Mouse (Mus musculus): ENCODE measurements at regions not wholly inside any gene's neighbourhood (a gene's known extent, or its start where the extent isn't known, plus 50 kb on each side); places are given as distances from the start of the nearest gene placed in this dataset.

DNA sequence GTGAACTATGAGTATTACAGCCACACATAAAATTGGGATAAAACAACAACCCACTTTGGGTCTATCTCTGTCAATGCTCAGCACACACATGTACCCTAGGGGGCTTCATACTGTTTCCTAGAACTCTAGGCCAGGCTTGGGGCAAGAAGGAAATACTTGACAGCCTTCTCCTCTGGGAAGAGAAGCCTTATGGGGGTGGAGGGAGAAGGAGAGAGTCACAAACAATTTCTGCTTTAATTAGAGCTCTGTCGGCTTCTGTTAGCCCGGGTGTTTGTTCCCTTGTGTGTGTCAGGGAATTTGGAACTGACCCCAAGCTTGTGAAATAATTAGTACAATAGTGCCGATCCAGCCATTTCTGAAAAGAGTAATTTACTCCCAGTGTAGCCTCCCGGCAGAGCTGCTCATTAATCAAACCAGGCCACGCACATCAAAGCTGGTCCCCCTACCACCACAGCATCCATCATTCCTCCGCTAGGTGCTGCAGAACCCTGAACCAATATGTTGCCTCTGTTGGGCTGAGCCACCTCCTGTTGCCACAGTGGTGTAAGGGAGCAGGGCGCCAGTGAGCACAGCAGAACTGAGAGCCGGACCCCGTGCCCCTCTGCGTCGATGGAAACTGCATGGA is 307.3 kb downstream of the Tmem114 start:
- WGBS = 21% methylated on average over 11 of the region's 11 CpGs
- H3K36me3 ChIP-seq = no peaks in the 10 kb centered on the region
- peaks cover 12% of the 10 kb centered on the region for H3K4me1 ChIP-seq
- H3K27me3 ChIP-seq (ENCODE audit: low read depth, poor library complexity, severe bottlenecking) = no peaks in the 10 kb centered on the region
- no peak overlapping the region for H3K4me3 ChIP-seq
- peak; percentile 59 for DNase-seq (ENCODE audit: low spot score)
- no peaks in the 10 kb centered on the region for H3K9me3 ChIP-seq (replicated peaks)
- H3K27ac ChIP-seq = no peak overlapping the region

GRCm38 (mm10) chr16:8111329-8112116 is 313.4 kb downstream of the Tmem114 start:
- H3K36me3 ChIP-seq = no peaks in the 10 kb centered on the region
- no peaks in the 10 kb centered on the region for H3K9me3 ChIP-seq (replicated peaks)
- no peak overlapping the region for H3K4me3 ChIP-seq
- WGBS = 67% methylated on average over 9 of the region's 9 CpGs
- H3K27me3 ChIP-seq (ENCODE audit: low read depth, poor library complexity, severe bottlenecking) = no peaks in the 10 kb centered on the region
- H3K27ac ChIP-seq = no peak overlapping the region
- no peak for DNase-seq (ENCODE audit: low spot score)
- H3K4me1 ChIP-seq = peaks cover 8% of the 10 kb centered on the region; the same call in 1 of the 2 replicates

GRCm38 (mm10) chr16:8108141-8109122 is 316.5 kb downstream of the Tmem114 start:
- WGBS = 76% methylated on average over 19 of the region's 19 CpGs
- H3K4me3 ChIP-seq = no peak overlapping the region
- no peaks in the 10 kb centered on the region for H3K27me3 ChIP-seq (ENCODE audit: low read depth, poor library complexity, severe bottlenecking)
- peaks cover 8% of the 10 kb centered on the region; the same call in 1 of the 2 replicates for H3K4me1 ChIP-seq
- H3K27ac ChIP-seq = no peak overlapping the region
- H3K9me3 ChIP-seq (replicated peaks) = no peaks in the 10 kb centered on the region
- no peak for DNase-seq (ENCODE audit: low spot score)
- H3K36me3 ChIP-seq = no peaks in the 10 kb centered on the region

DNA sequence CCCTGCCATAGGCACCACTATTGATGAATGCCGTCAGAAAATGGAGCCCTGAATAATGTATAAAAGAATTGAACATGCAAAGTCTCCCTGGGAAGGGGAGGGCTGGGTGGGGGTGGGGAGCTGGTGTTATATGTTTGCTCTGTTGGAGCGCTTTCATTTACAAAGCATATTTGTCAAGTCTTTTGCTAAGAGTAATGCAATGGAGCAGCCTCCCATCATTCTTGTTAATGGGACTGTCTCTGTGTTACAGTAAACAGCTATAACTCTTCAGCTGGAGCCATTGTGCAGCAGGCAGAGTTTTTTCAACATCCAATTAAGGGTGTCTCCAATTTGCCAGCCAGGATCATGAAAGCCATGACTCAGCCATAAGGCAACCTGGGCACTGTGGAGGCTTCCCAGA is 345.9 kb downstream of the Tmem114 start:
- 96% methylated on average over 2 of the region's 2 CpGs for WGBS
- no peaks in the 10 kb centered on the region for H3K9me3 ChIP-seq (replicated peaks)
- H3K36me3 ChIP-seq = no peaks in the 10 kb centered on the region
- no peaks in the 10 kb centered on the region for H3K27me3 ChIP-seq (ENCODE audit: low read depth, poor library complexity, severe bottlenecking)
- no peaks in the 10 kb centered on the region for H3K4me1 ChIP-seq
- no peak for DNase-seq (ENCODE audit: low spot score)
- H3K27ac ChIP-seq = no peak overlapping the region
- no peak overlapping the region for H3K4me3 ChIP-seq

DNA sequence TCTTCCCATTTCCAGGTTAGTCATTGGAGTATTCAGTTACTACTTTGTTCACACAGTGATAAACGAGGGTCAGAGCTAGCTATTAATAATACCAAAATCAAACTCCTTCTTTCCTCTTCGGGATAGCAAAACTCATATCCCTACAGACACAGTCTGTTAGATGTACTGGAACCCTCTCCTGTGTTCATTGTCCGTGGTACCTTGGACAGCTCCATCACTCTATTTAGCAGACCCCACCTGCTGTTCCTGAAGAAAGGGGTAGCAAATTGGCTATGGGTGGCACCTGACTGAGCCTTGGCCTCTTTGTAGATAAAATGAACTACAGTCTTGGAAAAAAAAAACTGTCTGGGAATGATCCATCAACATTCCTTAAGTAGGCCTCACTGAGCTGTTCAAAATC is 346.5 kb downstream of the Tmem114 start:
- H3K4me1 ChIP-seq = no peaks in the 10 kb centered on the region
- DNase-seq (ENCODE audit: low spot score) = peak; percentile 36

DNA sequence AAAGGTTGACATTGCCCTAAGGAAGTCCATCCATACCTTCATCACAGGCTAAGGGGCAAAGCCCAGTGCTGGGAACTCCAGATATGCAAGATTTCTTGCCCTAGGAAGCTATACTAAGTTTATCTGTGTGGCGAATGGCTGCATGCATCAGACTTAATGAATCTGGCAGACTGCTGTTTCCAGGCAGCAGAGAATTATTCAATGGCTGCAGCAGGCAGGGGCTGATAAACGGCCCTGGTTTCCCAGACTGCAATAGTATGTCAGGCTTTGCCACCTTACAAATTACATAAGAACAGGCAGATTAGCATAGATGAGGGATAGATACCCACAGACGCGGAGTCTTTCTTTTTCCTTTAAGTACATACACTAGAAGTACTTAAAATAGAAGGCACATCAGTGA is 350.2 kb downstream of the Tmem114 start:
- H3K4me3 ChIP-seq = no peak overlapping the region
- 79% methylated on average over 4 of the region's 4 CpGs for WGBS
- DNase-seq (ENCODE audit: low spot score) = no peak
- H3K27ac ChIP-seq = no peak overlapping the region
- H3K4me1 ChIP-seq = no peaks in the 10 kb centered on the region
- no peaks in the 10 kb centered on the region for H3K27me3 ChIP-seq (ENCODE audit: low read depth, poor library complexity, severe bottlenecking)
- H3K9me3 ChIP-seq (replicated peaks) = no peaks in the 10 kb centered on the region
- H3K36me3 ChIP-seq = no peaks in the 10 kb centered on the region

More for the DNA sequence above, 346.5 kb downstream of the Tmem114 start:
- H3K27me3 ChIP-seq (ENCODE audit: low read depth, poor library complexity, severe bottlenecking) = no peaks in the 10 kb centered on the region
- no peaks in the 10 kb centered on the region for H3K36me3 ChIP-seq
- 69% methylated on average over 3 of the region's 3 CpGs for WGBS
- H3K4me3 ChIP-seq = no peak overlapping the region
- H3K9me3 ChIP-seq (replicated peaks) = no peaks in the 10 kb centered on the region
- H3K27ac ChIP-seq = no peak overlapping the region

GRCm38 (mm10) chr16:8053936-8054335 is 371.0 kb downstream of the Tmem114 start:
- Histone ChIP-seq H3K4me1 (no peaks in the 10 kb centered on the region), H3K9me3 (replicated peaks) (no peaks in the 10 kb centered on the region), H3K4me3 (no peak overlapping the region), H3K36me3 (no peaks in the 10 kb centered on the region), H3K27me3 (ENCODE audit: low read depth, poor library complexity, severe bottlenecking) (no peaks in the 10 kb centered on the region), H3K27ac (no peak overlapping the region)
- no peak for DNase-seq (ENCODE audit: low spot score)
- WGBS = 49% methylated on average over 5 of the region's 5 CpGs

DNA sequence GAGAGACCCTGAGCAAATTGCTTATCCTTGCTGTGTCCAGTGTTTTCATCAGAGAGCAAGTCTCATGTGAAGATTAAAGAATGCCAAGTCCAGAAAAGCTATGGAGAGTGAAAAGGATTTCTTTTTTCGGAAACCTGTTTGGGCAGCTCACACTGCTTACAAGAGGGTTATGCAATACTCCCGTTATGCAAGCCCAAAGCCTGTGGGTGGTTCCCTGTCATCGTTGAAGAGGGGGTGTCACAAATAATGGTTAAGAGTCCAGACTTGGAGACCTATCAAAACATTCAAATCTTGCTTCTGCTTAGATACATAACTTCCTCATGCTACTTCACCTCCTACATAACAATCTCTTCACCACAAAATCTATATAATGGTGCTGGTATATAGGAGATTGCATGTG is 416.0 kb downstream of the Tmem114 start:
- DNase-seq (ENCODE audit: low spot score) = no peak
- no peak overlapping the region for H3K4me3 ChIP-seq
- H3K9me3 ChIP-seq (replicated peaks) = no peaks in the 10 kb centered on the region
- H3K36me3 ChIP-seq = no peaks in the 10 kb centered on the region
- H3K27me3 ChIP-seq (ENCODE audit: low read depth, poor library complexity, severe bottlenecking) = no peaks in the 10 kb centered on the region
- WGBS = 91% methylated on average over 3 of the region's 3 CpGs
- no peak overlapping the region for H3K27ac ChIP-seq
- H3K4me1 ChIP-seq = no peaks in the 10 kb centered on the region

DNA sequence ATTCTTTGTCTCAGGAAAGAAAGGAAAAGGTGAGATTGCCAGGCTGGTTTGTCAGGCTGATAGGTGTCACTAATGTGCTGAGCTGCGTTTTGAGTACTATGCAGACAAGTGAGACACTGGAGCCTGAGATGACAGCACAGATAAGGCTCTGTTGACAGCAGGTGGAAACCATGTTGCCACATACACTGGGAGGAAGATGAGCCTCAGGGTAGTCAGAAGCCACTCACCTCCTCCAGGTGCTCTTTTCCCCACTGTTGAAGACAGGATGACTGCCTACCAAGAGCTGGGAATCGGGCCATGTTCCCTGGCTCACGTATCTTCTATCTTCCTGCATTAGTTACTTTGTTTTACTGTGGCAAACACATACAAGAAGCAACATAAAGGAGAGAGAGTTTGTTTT is 418.3 kb downstream of the Tmem114 start:
- Histone ChIP-seq H3K4me3 (no peak overlapping the region), H3K27ac (no peak overlapping the region), H3K27me3 (ENCODE audit: low read depth, poor library complexity, severe bottlenecking) (no peaks in the 10 kb centered on the region), H3K4me1 (no peaks in the 10 kb centered on the region), H3K36me3 (no peaks in the 10 kb centered on the region), H3K9me3 (replicated peaks) (no peaks in the 10 kb centered on the region)
- 89% methylated on average over 3 of the region's 3 CpGs for WGBS
- DNase-seq (ENCODE audit: low spot score) = no peak

DNA sequence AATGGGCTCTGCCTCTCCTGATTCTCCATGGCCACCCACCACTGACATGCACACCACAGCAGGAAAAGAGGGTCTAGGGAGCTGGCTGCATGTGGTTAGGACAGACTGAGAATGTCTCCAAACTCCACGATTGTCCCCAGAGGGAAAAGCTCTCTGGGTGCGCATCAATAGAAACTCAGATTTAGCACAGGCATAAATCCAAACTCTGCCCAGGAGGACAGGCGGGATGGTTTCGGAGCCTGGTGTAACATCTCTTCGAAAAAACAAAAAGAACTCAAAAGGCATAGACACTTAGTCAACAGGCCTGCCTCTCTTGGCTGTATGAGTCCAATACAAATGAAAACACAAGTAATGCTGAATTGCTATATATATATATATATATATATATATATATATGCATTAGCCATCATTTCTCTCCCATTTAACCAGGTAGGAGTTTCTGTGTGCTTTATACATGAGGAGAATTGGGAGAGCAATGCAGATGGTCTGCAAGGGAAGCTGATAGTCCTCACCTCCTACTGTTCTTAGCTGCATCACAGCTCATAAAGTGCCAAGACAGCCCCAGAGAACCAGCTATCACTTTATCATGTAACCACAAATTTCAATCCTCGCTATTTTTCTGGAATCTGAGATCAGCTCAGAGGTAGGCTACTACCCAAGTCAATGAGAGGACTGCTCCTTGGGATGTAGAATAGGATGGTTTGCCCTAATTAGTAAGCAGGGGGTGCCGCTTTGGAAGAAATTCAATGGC is 422.4 kb downstream of the Tmem114 start:
- H3K27ac ChIP-seq = no peak overlapping the region
- H3K4me1 ChIP-seq = no peaks in the 10 kb centered on the region
- 93% methylated on average over 7 of the region's 7 CpGs for WGBS
- H3K4me3 ChIP-seq = no peak overlapping the region
- H3K36me3 ChIP-seq = no peaks in the 10 kb centered on the region
- H3K9me3 ChIP-seq (replicated peaks) = no peaks in the 10 kb centered on the region
- H3K27me3 ChIP-seq (ENCODE audit: low read depth, poor library complexity, severe bottlenecking) = no peaks in the 10 kb centered on the region
- no peak for DNase-seq (ENCODE audit: low spot score)

DNA sequence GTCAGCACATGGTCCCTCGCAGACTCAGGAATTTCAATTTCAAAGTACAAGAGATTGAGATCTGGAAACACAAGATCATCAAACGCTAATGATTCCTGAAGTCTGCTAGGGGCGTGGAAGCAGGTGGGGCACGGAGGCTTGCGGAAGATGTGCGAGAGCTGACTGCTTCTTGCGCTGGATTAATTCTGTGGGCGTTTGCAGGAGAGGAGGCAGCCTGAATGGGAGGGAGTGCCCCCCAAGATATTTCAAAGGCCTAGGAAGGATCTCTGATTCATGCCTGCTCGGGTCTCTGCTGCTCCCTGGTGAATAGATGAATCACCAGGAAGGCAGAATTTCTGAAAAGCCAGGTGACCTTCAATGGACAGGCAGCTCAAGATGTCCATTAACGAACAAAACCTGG is 442.1 kb downstream of the Tmem114 start:
- Histone ChIP-seq H3K36me3 (no peaks in the 10 kb centered on the region), H3K4me3 (no peak overlapping the region), H3K9me3 (replicated peaks) (no peaks in the 10 kb centered on the region), H3K27me3 (ENCODE audit: low read depth, poor library complexity, severe bottlenecking) (no peaks in the 10 kb centered on the region), H3K4me1 (no peaks in the 10 kb centered on the region), H3K27ac (no peak overlapping the region)
- no peak for DNase-seq (ENCODE audit: low spot score)
- WGBS = 65% methylated on average over 10 of the region's 10 CpGs

DNA sequence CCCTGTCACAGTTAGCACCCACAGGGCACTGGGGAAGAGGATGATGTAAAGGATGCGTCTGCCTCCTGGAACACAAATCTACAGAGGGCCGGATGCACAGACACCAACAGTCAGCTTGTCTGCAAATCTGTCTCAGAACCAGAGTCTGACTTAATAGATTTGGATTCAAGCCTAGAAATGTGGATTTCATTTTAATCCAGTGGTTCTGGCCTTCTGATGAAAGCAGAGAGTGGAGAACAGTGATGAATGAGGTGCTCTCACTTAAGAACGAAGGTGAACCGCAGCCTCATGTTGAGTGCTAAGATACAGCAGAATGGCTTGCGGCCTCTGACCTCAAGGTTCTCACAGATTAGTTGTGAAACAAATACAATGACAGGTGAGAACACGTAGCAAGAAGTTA is 446.5 kb downstream of the Tmem114 start:
- H3K27ac ChIP-seq = no peak overlapping the region
- DNase-seq (ENCODE audit: low spot score) = peak; percentile 32
- 56% methylated on average over 6 of the region's 6 CpGs for WGBS

More for the DNA sequence above, 446.5 kb downstream of the Tmem114 start:
- Histone ChIP-seq H3K27me3 (ENCODE audit: low read depth, poor library complexity, severe bottlenecking) (no peaks in the 10 kb centered on the region), H3K4me1 (no peaks in the 10 kb centered on the region), H3K36me3 (no peaks in the 10 kb centered on the region), H3K9me3 (replicated peaks) (no peaks in the 10 kb centered on the region), H3K4me3 (no peak overlapping the region)

Measured in limb, embryonic 10.5 days (tissue).